Mouse (Mus musculus): ENCODE results near the gene Vps13d. TPM values are rescaled to one million over a fixed set of nuclear protein-coding genes. Genes with fewer than 3 reads are reported as not detected.

Gene Vps13d
- polyA plus RNA-seq, 1 experiment from 2014 or later: 6.4 TPM

DNA sequence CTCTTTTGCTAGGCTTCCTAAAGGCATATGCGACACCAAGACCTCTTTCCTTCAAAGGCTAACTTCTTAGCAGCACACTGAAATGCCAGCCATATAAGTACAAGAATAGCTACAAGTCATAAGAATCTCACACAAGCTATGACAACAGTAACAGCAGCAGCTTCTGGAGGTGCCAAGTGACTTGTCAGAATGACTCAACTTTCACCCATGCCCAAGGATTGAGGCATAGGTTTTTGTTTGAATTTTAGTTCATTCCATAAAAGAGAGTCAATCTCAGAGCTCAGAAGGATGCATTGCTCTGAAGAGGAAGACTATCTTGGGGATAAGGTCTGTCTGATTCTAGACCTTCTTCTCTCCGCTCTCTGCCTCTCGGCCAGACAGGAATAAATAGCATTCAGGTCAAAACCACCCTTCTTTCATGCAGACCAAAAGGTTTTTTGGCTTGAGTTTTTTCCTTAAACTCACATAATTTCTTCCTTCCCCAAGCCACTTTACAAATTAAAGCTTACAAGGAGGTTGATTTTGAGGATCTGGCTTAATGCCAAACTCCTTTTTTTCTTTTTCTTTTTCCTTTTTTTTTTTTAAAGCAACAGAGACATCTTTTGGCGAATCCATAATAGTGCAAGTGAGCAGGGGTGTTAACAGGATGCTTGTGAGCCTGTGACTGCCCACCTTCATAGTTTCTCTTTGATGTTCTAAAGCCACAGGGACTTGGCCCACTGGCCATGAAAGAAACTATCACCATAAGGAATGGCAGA is 69.2 kb downstream of the Vps13d start:
- H3K27me3 ChIP-seq (ENCODE audit: insufficient read depth, poor library complexity, severe bottlenecking): no peaks in the 10 kb centered on the region
- no peak for DNase-seq (ENCODE audit: low spot score)
- H3K4me1 ChIP-seq: no peaks in the 10 kb centered on the region
- no peak overlapping the region for H3K27ac ChIP-seq
- H3K9me3 ChIP-seq: no peaks in the 10 kb centered on the region
- no peak overlapping the region for H3K4me3 ChIP-seq
- peaks cover 80% of the 10 kb centered on the region for H3K36me3 ChIP-seq
- 86% methylated on average over 4 of the region's 4 CpGs for WGBS

DNA sequence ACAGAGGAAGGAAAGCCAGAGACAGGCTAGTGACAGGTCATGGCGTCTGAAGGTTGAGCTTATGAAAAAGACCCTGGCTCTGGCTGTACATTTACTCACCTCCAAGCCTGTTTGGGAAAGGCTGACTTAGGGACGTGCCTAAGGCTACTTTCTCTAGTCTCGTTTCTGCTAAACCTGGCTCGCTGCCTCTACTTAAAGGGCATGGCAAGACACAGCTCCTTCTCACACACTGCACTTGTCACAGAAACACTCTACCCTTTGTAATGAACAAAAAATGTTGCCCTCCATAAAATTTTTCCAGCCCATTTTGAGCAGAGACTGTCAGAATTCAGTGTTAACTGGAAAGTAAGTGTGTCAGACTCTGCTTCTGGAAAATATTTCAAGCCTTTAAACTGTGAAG is 70.4 kb downstream of the Vps13d start:
- H3K27ac ChIP-seq: no peak overlapping the region
- no peaks in the 10 kb centered on the region for H3K4me1 ChIP-seq
- H3K4me3 ChIP-seq: no peak overlapping the region
- no peak for DNase-seq (ENCODE audit: low spot score)
- WGBS: 88% methylated on average over 4 of the region's 4 CpGs
- H3K27me3 ChIP-seq (ENCODE audit: insufficient read depth, poor library complexity, severe bottlenecking): no peaks in the 10 kb centered on the region
- no peaks in the 10 kb centered on the region for H3K9me3 ChIP-seq
- peaks cover 84% of the 10 kb centered on the region for H3K36me3 ChIP-seq

DNA sequence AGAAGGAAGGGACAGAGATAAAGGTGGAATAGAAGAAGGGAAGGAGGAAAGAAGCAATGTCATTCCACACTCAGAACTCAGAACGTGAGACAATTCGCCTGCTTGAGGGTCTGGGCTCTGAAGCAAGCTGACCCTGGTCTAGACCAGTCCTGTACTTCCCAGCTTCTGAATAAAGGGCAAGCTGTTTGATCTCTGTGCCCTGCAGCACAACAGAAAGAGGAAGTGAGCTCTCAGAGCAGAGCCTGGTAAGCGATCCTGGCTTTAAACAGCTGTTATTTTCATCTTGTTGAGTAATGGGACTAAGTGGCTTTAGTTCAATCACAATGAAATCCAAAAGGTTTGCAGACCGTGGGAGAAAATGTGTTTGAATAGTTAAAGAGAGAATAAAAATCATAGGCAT is 83.2 kb downstream of the Vps13d start:
- H3K4me1 ChIP-seq: no peaks in the 10 kb centered on the region

DNA sequence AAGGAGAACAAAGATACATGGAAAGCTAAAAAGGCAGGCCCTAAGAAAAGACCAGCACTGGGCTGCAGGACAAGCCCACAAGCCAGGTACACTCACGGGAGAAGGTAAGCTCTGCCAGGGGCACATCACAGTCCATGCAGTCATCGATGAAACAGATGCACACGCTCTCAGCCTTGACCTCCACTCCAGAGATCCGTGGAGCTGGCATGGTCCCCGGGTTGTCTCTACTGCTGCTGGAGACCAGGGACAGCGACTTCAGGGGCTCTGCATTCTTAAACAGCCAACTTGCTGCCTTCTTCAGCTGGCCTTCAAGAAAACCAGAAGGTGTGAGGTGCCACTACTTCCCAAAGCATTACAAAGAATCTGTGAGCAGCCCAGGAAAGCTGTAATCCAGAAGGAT is 84.1 kb downstream of the Vps13d start:
- H3K36me3 ChIP-seq: peaks cover 73% of the 10 kb centered on the region
- no peak overlapping the region for H3K27ac ChIP-seq
- no peaks in the 10 kb centered on the region for H3K4me1 ChIP-seq
- 86% methylated on average over 6 of the region's 6 CpGs for WGBS
- DNase-seq (ENCODE audit: low spot score): no peak
- no peaks in the 10 kb centered on the region for H3K9me3 ChIP-seq
- H3K27me3 ChIP-seq (ENCODE audit: insufficient read depth, poor library complexity, severe bottlenecking): no peaks in the 10 kb centered on the region
- no peak overlapping the region for H3K4me3 ChIP-seq

More for the DNA sequence above, 83.2 kb downstream of the Vps13d start:
- no peak for DNase-seq (ENCODE audit: low spot score)
- Histone ChIP-seq H3K27me3 (ENCODE audit: insufficient read depth, poor library complexity, severe bottlenecking) (no peaks in the 10 kb centered on the region), H3K9me3 (no peaks in the 10 kb centered on the region), H3K4me3 (no peak overlapping the region), H3K36me3 (peaks cover 72% of the 10 kb centered on the region), H3K27ac (no peak overlapping the region)
- 64% methylated on average over 4 of the region's 4 CpGs for WGBS

DNA sequence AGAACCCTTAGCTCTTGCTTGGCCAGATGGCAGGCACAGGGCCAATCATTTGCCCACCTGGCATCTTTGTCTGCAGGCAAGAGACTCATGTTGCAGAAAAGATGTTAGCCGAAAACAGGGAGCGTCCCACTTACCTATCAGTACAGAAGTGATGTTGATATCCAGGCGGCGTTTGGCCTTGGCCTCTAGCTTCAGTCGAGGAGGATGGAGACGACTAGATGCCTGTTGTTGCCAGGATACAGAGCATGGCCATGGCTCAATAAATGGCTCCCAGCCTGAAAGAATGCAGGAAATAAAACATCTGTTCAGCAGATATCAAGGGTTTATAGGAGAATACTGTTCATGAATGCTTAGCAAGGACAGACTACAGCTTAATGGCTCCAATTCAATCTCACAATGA is 88.0 kb downstream of the Vps13d start:
- Histone ChIP-seq H3K4me1 (no peaks in the 10 kb centered on the region), H3K9me3 (no peaks in the 10 kb centered on the region), H3K4me3 (no peak overlapping the region), H3K27me3 (ENCODE audit: insufficient read depth, poor library complexity, severe bottlenecking) (no peaks in the 10 kb centered on the region), H3K27ac (no peak overlapping the region), H3K36me3 (peaks cover 74% of the 10 kb centered on the region)
- WGBS: 80% methylated on average over 6 of the region's 6 CpGs
- no peak for DNase-seq (ENCODE audit: low spot score)

DNA sequence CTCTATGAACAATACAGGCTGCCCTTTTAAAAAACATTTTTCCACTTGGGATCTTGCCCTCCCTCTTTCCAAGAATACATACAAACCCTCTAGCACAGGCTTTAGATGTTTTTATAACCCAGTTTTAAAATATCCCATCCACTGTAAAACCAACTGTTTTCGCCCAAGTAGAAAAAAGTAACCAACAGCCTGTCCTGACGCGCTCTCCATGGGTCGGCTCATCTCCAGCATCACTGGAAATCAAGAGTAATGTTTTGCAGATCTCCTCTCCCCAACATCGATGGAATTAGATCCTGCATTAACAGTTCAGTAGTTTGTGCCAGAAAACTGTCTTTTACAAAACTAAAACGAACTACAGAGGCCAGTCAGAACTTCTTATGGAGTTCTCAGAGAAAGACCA is 89.5 kb downstream of the Vps13d start:
- WGBS: 83% methylated on average over 6 of the region's 6 CpGs
- no peaks in the 10 kb centered on the region for H3K4me1 ChIP-seq
- H3K4me3 ChIP-seq: no peak overlapping the region
- H3K9me3 ChIP-seq: no peaks in the 10 kb centered on the region
- no peaks in the 10 kb centered on the region for H3K27me3 ChIP-seq (ENCODE audit: insufficient read depth, poor library complexity, severe bottlenecking)
- DNase-seq (ENCODE audit: low spot score): no peak
- peaks cover 66% of the 10 kb centered on the region for H3K36me3 ChIP-seq
- no peak overlapping the region for H3K27ac ChIP-seq

DNA sequence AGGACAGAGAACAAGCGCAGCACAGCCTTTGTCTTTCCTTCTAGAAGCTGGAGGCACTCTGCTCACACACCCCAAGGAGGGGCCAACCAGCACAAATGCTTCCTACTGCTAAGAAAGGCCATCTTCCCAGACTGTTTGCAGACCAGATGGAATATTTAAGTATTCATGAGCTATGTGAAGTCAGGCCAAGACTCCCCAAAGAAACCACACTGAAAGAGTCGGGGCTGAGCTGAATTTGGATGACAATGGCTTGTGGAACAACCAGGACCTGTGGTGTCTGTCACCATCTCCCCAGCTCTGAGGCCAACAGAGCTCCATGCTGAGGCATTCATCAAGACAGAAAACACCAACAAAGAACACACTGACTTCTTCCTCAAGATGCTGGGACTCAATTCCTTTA is 89.9 kb downstream of the Vps13d start:
- H3K27me3 ChIP-seq (ENCODE audit: insufficient read depth, poor library complexity, severe bottlenecking): no peaks in the 10 kb centered on the region
- H3K27ac ChIP-seq: no peak overlapping the region
- H3K4me3 ChIP-seq: no peak overlapping the region
- H3K4me1 ChIP-seq: no peaks in the 10 kb centered on the region
- peaks cover 66% of the 10 kb centered on the region for H3K36me3 ChIP-seq
- H3K9me3 ChIP-seq: no peaks in the 10 kb centered on the region
- DNase-seq (ENCODE audit: low spot score): no peak
- 78% methylated on average over 2 of the region's 2 CpGs for WGBS

DNA sequence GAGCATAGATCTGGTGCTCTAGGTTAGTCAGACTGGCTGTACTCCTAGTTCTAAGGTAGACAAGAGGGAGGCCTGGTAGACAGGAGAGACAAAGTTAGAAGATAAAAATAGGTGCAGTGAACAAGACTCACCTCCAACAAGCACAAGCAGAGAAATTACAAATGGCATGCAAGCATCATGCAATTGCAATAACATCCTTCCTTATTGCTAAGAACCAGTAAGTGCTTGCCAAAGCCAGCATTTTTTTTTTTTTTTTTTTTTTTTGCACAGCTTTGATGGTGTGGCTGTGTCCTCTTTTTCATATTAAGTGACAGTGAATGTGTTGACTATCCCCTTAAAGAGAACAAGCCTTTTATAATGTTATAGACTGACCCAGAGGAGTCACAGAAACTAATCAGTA is 91.2 kb downstream of the Vps13d start:
- Histone ChIP-seq H3K4me3 (no peak overlapping the region), H3K36me3 (peaks cover 68% of the 10 kb centered on the region)

DNA sequence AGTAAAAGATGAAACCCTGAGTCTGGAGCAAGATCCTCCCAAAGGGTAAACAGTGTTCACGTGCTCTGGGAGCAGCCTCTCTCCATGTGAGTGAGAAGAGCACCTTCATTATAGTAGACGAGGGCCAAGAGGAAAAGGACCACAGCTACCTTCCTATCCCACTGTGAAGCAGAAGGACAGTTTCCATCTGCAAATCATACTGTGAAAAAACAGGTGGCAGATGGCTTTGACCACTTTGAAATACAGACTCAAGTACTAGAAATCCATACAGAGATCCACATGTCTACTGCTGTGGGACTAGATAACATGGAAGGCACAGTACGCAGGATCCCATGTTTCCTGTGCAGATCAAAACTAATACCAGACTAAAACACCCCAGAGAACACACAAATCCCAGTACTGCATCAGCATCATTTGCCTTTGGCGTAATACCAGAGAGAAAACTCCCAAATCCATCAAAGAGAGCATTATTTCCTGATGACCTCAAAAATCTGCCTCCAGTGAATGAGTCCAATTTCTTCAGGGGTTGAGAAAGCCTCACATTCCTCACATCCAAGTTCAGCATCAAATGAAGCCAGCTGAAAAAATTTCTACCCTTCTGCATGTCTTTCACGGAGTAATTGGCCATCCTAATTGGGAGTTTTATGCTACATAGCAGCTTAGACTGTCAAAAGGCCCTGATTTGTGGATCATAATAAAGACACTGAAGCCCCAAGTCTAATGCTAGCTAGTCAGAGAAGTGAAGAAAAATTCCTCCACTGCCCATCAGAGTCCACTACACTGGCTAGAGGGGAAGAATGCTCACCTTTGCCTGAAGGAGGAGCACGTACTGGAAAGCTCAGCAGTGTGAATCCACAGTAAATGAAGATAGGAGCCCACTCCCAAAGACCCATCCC is 92.7 kb downstream of the Vps13d start:
- no peaks in the 10 kb centered on the region for H3K9me3 ChIP-seq
- no peak overlapping the region for H3K4me3 ChIP-seq
- H3K27me3 ChIP-seq (ENCODE audit: insufficient read depth, poor library complexity, severe bottlenecking): no peaks in the 10 kb centered on the region
- peaks cover 69% of the 10 kb centered on the region for H3K36me3 ChIP-seq
- no peaks in the 10 kb centered on the region for H3K4me1 ChIP-seq
- WGBS: 73% methylated on average over 6 of the region's 6 CpGs
- DNase-seq (ENCODE audit: low spot score): no peak
- H3K27ac ChIP-seq: no peak overlapping the region

More for the DNA sequence above, 91.2 kb downstream of the Vps13d start:
- no peak for DNase-seq (ENCODE audit: low spot score)
- Histone ChIP-seq H3K4me1 (no peaks in the 10 kb centered on the region), H3K9me3 (no peaks in the 10 kb centered on the region), H3K27ac (no peak overlapping the region), H3K27me3 (ENCODE audit: insufficient read depth, poor library complexity, severe bottlenecking) (no peaks in the 10 kb centered on the region)

DNA sequence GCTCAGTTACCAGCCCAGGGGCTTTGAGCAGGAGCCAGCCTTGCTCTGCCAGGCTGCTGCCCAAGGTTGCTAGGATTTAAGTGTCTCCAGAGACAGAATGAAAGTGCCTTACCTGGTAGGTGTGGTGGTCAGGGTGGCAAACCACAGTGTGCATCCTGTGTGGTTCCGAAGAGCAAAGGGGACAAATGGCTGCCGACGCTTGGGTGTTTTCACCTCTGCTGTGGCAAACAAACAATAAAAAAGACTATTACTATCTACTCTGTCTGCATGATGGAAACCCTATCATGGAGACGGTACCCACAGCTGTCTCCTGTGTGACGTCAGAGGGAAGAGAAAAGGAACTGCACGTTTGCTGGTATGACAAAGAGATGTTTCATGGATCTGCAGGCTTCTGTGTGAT is 95.0 kb downstream of the Vps13d start:
- no peak for DNase-seq (ENCODE audit: low spot score)
- Histone ChIP-seq H3K27me3 (ENCODE audit: insufficient read depth, poor library complexity, severe bottlenecking) (no peaks in the 10 kb centered on the region), H3K9me3 (no peaks in the 10 kb centered on the region), H3K4me1 (no peaks in the 10 kb centered on the region), H3K36me3 (peaks cover 70% of the 10 kb centered on the region), H3K4me3 (no peak overlapping the region), H3K27ac (no peak overlapping the region)
- 83% methylated on average over 6 of the region's 6 CpGs for WGBS

DNA sequence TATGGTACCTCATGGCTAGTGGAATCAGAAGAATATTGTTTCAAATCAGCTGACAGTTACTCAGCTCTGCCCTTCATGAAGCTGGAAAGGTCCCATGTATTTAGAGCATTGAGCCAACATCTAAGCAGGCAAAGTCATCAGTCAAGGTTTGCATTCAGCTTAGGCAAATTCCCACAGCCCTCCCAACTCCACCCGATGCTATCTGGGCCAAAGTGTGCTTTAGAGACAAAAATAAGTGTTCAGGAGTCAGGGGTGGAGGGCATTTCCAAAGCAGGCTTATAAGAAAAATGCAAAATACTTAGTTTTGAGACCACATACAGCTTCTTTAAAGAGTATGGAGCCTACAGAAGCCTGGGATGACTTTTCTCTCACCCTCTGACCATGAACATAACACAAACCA is 95.5 kb downstream of the Vps13d start:
- no peaks in the 10 kb centered on the region for H3K4me1 ChIP-seq
- DNase-seq (ENCODE audit: low spot score): no peak
- 89% methylated on average over 1 of the region's 1 CpGs for WGBS
- H3K27ac ChIP-seq: no peak overlapping the region
- no peaks in the 10 kb centered on the region for H3K9me3 ChIP-seq
- no peaks in the 10 kb centered on the region for H3K27me3 ChIP-seq (ENCODE audit: insufficient read depth, poor library complexity, severe bottlenecking)
- H3K36me3 ChIP-seq: peaks cover 72% of the 10 kb centered on the region
- H3K4me3 ChIP-seq: no peak overlapping the region

DNA sequence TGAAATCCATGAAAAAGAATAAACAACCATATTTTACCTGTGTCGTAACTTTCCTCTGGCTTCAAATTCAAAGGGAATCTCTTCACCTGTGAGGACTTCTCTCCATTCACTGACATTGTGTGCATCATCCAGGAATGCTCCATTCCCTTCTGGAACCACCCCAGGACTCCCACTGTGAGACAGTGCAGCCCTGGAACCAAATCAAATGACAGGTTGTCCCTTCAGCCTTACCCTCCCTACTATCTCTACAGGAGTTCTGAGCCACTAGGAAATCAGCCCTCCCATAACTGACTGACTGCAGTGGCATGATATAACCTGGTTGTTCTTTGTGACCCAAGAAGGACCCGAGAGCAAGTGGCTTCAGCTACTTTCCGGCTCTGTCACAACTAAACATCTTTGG is 96.8 kb downstream of the Vps13d start:
- Histone ChIP-seq H3K4me1 (no peaks in the 10 kb centered on the region), H3K4me3 (no peak overlapping the region), H3K27me3 (ENCODE audit: insufficient read depth, poor library complexity, severe bottlenecking) (no peaks in the 10 kb centered on the region), H3K9me3 (no peaks in the 10 kb centered on the region), H3K27ac (no peak overlapping the region), H3K36me3 (peaks cover 77% of the 10 kb centered on the region)
- DNase-seq (ENCODE audit: low spot score): no peak
- 93% methylated on average over 3 of the region's 3 CpGs for WGBS

DNA sequence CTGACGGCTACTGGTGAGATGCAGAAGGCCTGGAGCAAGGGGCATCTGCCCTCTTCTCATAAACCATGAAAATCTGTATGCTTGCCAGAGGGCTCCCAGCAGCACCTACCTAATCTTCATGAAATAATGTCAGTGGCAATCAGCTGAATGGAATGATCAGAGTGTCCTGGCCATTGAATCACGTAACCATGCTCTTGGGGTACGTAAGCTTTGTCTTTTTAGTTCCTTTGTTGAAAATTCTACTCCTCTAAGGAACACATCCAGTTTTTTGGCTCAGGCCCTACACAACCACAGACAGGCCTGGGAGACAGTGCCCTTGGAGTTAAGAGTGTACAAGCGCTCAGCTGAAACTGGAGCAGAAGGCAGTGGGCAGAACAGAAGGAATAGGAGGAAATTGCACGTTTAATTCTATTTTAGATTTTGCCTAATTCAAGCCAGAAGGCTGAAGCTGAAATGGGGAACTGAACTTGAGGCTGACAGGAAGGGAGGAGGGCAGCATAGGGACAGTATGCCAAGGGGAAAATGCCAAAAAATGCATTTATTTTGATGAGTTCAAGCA is 98.2 kb downstream of the Vps13d start:
- Histone ChIP-seq H3K9me3 (no peaks in the 10 kb centered on the region), H3K27me3 (ENCODE audit: insufficient read depth, poor library complexity, severe bottlenecking) (no peaks in the 10 kb centered on the region), H3K4me3 (no peak overlapping the region), H3K27ac (no peak overlapping the region), H3K4me1 (no peaks in the 10 kb centered on the region), H3K36me3 (peaks cover 77% of the 10 kb centered on the region)
- WGBS: 87% methylated on average over 5 of the region's 5 CpGs
- DNase-seq (ENCODE audit: low spot score): no peak

Data from heart, embryonic 10.5 days (tissue).